Mouse (Mus musculus): ENCODE measurements at regions not wholly inside any gene's neighbourhood (a gene's known extent, or its start where the extent isn't known, plus 50 kb on each side); places are given as distances from the start of the nearest gene placed in this dataset.

DNA sequence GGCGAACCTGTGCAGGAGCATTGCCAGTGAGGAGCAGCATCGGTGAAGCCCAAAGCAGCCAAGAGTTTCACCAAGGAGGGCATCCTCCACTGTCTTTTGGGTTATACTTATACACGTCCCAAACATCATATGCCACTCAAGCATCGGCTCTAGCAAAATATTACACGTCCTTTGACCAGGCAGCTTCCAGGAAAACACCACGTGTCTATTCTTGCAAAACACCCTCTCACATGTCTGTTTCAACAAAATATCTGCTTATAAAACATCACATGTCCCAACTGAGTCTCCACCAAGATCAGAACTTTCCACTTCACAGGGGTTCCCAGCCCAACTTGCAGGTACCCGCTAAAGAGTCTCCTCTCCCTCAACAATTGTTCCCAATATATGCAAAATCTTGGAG is 74.0 kb upstream of the Dnah5 start:
- no peaks in the 10 kb centered on the region for H3K4me1 ChIP-seq (ENCODE audit: insufficient read depth, low read depth, low read length)
- H3K9me3 ChIP-seq (ENCODE audit: low read length) = no peaks in the 10 kb centered on the region
- no peak overlapping the region for H3K9ac ChIP-seq (replicated peaks; ENCODE audit: low read depth)
- no peaks in the 10 kb centered on the region for H3K36me3 ChIP-seq (ENCODE audit: insufficient read depth, low read length)
- TF ChIP-seq EP300 (IDR thresholded peaks at IDR 0.05) (no peak), CTCF (IDR thresholded peaks at IDR 0.05) (no peak)
- DNase-seq (ENCODE audit: low spot score) (no peak), ATAC-seq (no peak)
- H3K27me3 ChIP-seq (replicated peaks; ENCODE audit: insufficient read depth, low read length) = no peaks in the 10 kb centered on the region
- H3K4me2 ChIP-seq (replicated peaks; ENCODE audit: low read depth, low read length) = no peak overlapping the region
- no peak overlapping the region for H3K27ac ChIP-seq (ENCODE audit: low read length)
- H3K4me3 ChIP-seq (ENCODE audit: low read depth, low read length) = no peak overlapping the region
- 87% methylated on average over 7 of the region's 7 CpGs for WGBS

DNA sequence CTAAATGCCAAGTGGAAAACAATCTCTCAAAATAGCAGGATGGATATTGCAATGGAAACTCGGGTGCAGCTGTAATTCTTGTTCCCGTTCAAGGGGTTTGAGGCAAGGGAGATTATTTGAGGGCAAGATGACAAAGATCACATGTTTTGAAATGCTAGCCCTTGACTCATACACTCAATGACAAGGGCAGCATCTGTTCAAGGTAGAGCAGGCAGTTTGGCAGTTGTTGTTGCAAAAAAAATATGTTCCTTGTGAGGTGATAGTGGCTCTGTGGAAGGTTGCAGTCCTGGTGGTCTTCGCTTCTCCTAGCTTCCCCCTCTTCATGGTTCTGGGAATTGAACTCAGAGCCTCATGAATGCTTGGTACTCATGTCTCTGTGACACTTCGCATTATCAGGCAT is 72.0 kb upstream of the Dnah5 start:
- ATAC-seq = no peak
- H3K4me3 ChIP-seq (ENCODE audit: low read depth, low read length) = no peak overlapping the region
- no peak for DNase-seq (ENCODE audit: low spot score)
- WGBS = 87% methylated on average over 4 of the region's 4 CpGs
- TF ChIP-seq EP300 (IDR thresholded peaks at IDR 0.05) (no peak), CTCF (IDR thresholded peaks at IDR 0.05) (no peak)
- no peak overlapping the region for H3K4me2 ChIP-seq (replicated peaks; ENCODE audit: low read depth, low read length)
- H3K27ac ChIP-seq (ENCODE audit: low read length) = no peak overlapping the region
- H3K4me1 ChIP-seq (ENCODE audit: insufficient read depth, low read depth, low read length) = no peaks in the 10 kb centered on the region
- no peak overlapping the region for H3K9ac ChIP-seq (replicated peaks; ENCODE audit: low read depth)
- H3K9me3 ChIP-seq (ENCODE audit: low read length) = no peaks in the 10 kb centered on the region
- no peaks in the 10 kb centered on the region for H3K36me3 ChIP-seq (ENCODE audit: insufficient read depth, low read length)
- H3K27me3 ChIP-seq (replicated peaks; ENCODE audit: insufficient read depth, low read length) = no peaks in the 10 kb centered on the region

DNA sequence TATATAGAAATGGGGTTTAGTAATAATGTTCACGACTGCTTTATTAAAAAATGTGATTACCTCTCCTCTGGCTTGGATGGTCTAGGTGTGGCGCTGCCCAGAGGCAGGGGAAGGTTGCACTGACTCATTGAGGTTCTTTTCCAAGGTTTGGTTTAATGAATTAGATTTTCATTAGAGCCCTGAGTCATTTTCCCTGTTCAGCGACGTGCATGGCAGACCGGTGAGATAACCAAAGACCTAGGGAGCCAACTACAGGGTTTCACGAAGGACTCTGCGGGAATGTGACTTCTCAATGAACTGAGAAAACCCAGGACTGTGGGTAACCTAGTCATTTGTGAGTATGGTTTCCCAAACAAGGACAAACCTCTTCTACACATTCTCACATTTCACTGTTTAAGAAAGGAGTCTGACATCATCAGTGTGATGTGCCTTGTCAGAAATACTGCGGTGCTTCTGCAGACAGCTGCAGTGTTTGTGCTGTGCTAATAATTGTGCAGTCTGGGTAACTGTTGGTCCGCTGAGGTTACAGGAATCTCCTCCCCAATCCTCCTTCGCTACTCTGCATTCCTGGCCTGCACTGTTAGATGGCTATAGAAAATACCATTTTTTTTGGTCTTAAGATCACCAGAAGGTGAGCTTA is 70.3 kb upstream of the Dnah5 start:
- Histone ChIP-seq H3K36me3 (ENCODE audit: insufficient read depth, low read length) (no peaks in the 10 kb centered on the region), H3K9me3 (ENCODE audit: low read length) (no peaks in the 10 kb centered on the region), H3K4me1 (ENCODE audit: insufficient read depth, low read depth, low read length) (no peaks in the 10 kb centered on the region), H3K4me2 (replicated peaks; ENCODE audit: low read depth, low read length) (no peak overlapping the region), H3K27me3 (replicated peaks; ENCODE audit: insufficient read depth, low read length) (no peaks in the 10 kb centered on the region), H3K27ac (ENCODE audit: low read length) (no peak overlapping the region), H3K4me3 (ENCODE audit: low read depth, low read length) (no peak overlapping the region), H3K9ac (replicated peaks; ENCODE audit: low read depth) (no peak overlapping the region)
- no peak for TF ChIP-seq CTCF (IDR thresholded peaks at IDR 0.05)
- TF ChIP-seq EP300 (IDR thresholded peaks at IDR 0.05) = no peak
- ATAC-seq (no peak), DNase-seq (ENCODE audit: low spot score) (no peak)
- WGBS = 47% methylated on average over 10 of the region's 10 CpGs

DNA sequence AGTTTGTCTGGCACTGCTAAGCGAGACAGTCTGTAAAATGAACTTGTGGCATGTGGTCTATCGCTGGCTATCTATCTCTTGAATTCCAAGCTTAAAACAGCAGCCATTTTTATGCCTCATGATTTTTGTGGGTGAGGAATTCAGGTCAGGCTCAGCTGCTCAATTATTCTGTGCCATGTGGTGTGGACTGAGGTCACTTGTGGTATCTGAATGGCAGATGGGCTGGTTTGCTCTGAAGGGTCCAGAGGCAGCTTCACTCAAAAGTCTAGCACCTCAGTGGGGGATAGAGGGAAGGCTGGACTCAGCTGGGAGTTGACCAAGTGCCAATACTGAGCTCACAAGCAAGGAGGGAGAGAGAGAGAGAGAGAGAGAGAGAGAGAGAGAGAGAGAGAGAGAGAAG is 69.3 kb upstream of the Dnah5 start:
- no peaks in the 10 kb centered on the region for H3K36me3 ChIP-seq (ENCODE audit: insufficient read depth, low read length)
- H3K4me2 ChIP-seq (replicated peaks; ENCODE audit: low read depth, low read length) = no peak overlapping the region
- whole genome bisulfite sequencing = 60% methylated on average over 2 of the region's 2 CpGs
- DNase-seq (ENCODE audit: low spot score) = no peak
- no peaks in the 10 kb centered on the region for H3K9me3 ChIP-seq (ENCODE audit: low read length)
- no peaks in the 10 kb centered on the region for H3K27me3 ChIP-seq (replicated peaks; ENCODE audit: insufficient read depth, low read length)
- no peak overlapping the region for H3K4me3 ChIP-seq (ENCODE audit: low read depth, low read length)
- no peak for ATAC-seq
- H3K9ac ChIP-seq (replicated peaks; ENCODE audit: low read depth) = no peak overlapping the region
- H3K4me1 ChIP-seq (ENCODE audit: insufficient read depth, low read depth, low read length) = no peaks in the 10 kb centered on the region
- H3K27ac ChIP-seq (ENCODE audit: low read length) = no peak overlapping the region
- TF ChIP-seq EP300 (IDR thresholded peaks at IDR 0.05) (no peak), CTCF (IDR thresholded peaks at IDR 0.05) (no peak)

DNA sequence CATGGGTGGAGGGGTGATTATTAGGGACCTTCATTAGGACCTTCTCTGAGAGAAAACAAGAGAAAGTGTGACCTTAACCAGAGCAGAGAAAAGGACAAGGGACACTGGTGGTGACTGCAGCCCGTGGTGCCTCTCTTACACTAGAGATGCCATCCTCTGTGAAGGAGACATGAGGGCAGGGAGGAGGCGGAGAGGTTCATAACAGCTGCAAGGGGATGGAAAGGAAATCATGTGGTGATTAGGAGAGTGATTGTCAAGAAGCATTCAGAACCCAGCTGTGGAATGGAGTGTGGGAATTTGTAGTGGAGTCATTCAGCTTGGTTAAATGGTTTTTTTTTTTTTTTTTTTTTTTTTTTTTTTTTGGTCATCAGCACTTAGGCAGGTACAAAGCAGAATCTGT is 64.7 kb upstream of the Dnah5 start:
- no peak for ATAC-seq

DNA sequence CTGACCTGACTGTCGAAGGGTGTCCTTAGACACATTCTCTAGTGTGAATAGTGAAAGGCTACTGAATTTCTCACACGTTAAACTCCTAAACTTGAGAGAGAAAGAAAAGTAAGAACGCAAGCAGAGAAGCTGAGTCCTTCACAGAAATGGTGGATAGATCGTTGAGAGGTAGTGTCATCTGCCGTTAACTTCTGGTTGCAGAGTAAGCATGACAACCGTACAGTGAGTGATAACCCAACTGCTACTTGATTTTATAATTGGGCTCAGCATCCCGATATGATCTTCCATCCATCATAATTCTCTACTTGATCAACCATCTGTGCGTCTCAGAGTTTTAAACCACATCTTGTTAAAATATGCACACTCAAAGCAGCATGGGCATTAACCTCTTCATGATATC is 63.3 kb upstream of the Dnah5 start:
- DNase-seq (ENCODE audit: low spot score) = no peak
- Histone ChIP-seq H3K27ac (ENCODE audit: low read length) (no peak overlapping the region), H3K9ac (replicated peaks; ENCODE audit: low read depth) (no peak overlapping the region), H3K4me1 (ENCODE audit: insufficient read depth, low read depth, low read length) (no peaks in the 10 kb centered on the region), H3K36me3 (ENCODE audit: insufficient read depth, low read length) (no peaks in the 10 kb centered on the region), H3K4me3 (ENCODE audit: low read depth, low read length) (no peak overlapping the region), H3K4me2 (replicated peaks; ENCODE audit: low read depth, low read length) (no peak overlapping the region), H3K9me3 (ENCODE audit: low read length) (no peaks in the 10 kb centered on the region), H3K27me3 (replicated peaks; ENCODE audit: insufficient read depth, low read length) (no peaks in the 10 kb centered on the region)
- no peak for ATAC-seq
- TF ChIP-seq EP300 (IDR thresholded peaks at IDR 0.05) (no peak), CTCF (IDR thresholded peaks at IDR 0.05) (no peak)
- 91% methylated on average over 8 of the region's 8 CpGs for WGBS

More for the DNA sequence above, 64.7 kb upstream of the Dnah5 start:
- no peaks in the 10 kb centered on the region for H3K4me1 ChIP-seq (ENCODE audit: insufficient read depth, low read depth, low read length)
- H3K9me3 ChIP-seq (ENCODE audit: low read length) = no peaks in the 10 kb centered on the region
- H3K27me3 ChIP-seq (replicated peaks; ENCODE audit: insufficient read depth, low read length) = no peaks in the 10 kb centered on the region
- no peaks in the 10 kb centered on the region for H3K36me3 ChIP-seq (ENCODE audit: insufficient read depth, low read length)
- H3K9ac ChIP-seq (replicated peaks; ENCODE audit: low read depth) = no peak overlapping the region
- no peak overlapping the region for H3K27ac ChIP-seq (ENCODE audit: low read length)
- no peak overlapping the region for H3K4me2 ChIP-seq (replicated peaks; ENCODE audit: low read depth, low read length)
- H3K4me3 ChIP-seq (ENCODE audit: low read depth, low read length) = no peak overlapping the region
- no peak for DNase-seq (ENCODE audit: low spot score)
- WGBS = 77% methylated on average over 2 of the region's 2 CpGs
- TF ChIP-seq CTCF (IDR thresholded peaks at IDR 0.05) = no peak
- no peak for TF ChIP-seq EP300 (IDR thresholded peaks at IDR 0.05)

DNA sequence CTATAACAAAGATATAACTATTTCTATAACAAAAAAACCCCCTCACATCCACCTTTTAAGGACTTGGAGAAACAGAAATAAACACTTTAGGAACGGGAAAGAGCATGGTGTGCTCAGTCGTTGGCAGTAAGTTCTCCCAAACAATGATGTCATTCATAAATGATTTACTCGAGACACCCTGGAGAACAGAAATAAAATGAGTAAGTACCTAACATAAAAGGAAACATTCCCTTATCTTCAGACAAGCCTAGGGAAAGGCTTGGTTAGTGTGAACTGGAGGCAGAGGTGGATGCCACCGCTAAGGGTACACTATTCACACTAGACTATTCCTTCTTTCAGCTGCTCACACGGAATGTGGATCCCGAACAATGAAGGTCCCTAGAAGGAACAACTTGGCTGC is 62.2 kb upstream of the Dnah5 start:
- peak; percentile 72 for DNase-seq (ENCODE audit: low spot score)
- peak; percentile 78 for ATAC-seq
- no peak overlapping the region for H3K4me3 ChIP-seq (ENCODE audit: low read depth, low read length)
- no peaks in the 10 kb centered on the region for H3K36me3 ChIP-seq (ENCODE audit: insufficient read depth, low read length)
- H3K9me3 ChIP-seq (ENCODE audit: low read length) = no peaks in the 10 kb centered on the region
- H3K27me3 ChIP-seq (replicated peaks; ENCODE audit: insufficient read depth, low read length) = no peaks in the 10 kb centered on the region
- WGBS = 22% methylated on average over 6 of the region's 6 CpGs
- no peak overlapping the region for H3K27ac ChIP-seq (ENCODE audit: low read length)
- H3K4me2 ChIP-seq (replicated peaks; ENCODE audit: low read depth, low read length) = no peak overlapping the region
- H3K9ac ChIP-seq (replicated peaks; ENCODE audit: low read depth) = no peak overlapping the region
- TF ChIP-seq EP300 (IDR thresholded peaks at IDR 0.05) (peak; percentile 68), CTCF (IDR thresholded peaks at IDR 0.05) (no peak)
- H3K4me1 ChIP-seq (ENCODE audit: insufficient read depth, low read depth, low read length) = no peaks in the 10 kb centered on the region

Data from lung, postnatal 0 days (tissue).